Mouse (Mus musculus) NIH3T3 (cell line): Measurements from ENCODE around the gene Bckdha.
A peak's percentile ranks its signal among the peaks of the same experiment; 100 is the strongest.

Source experiments
- DNase-seq: peaks from one replicate; pipeline ENCODE4 v3.0.0-alpha.2; 2012; ENCODE audit warnings: low read depth

The Bckdha gene

GRCm38 (mm10) chr7:25681341-25682231 is 22.8 kb upstream of the Bckdha start:
- DNase-seq: no peak

- DNase-seq: peak; percentile 97
These were observed 21.9 kb upstream of the Bckdha start, which contains the start of gene B9d2 for GRCm38 (mm10) chr7:25680514-25681258. Gene B9d2 (plus strand): TSS chr7:25680780.

- peak; percentile 66 for DNase-seq
These were observed 21.2 kb upstream of the Bckdha start for GRCm38 (mm10) chr7:25679971-25680370.

GRCm38 (mm10) chr7:25677013-25677412 is 18.2 kb upstream of the Bckdha start:
- DNase-seq: no peak

GRCm38 (mm10) chr7:25676085-25676781 is 17.5 kb upstream of the Bckdha start:
- peak; percentile 74 for DNase-seq

- DNase-seq: no peak
These were observed 16.6 kb upstream of the Bckdha start for GRCm38 (mm10) chr7:25675405-25675804.

- no peak for DNase-seq
These were observed 16.0 kb upstream of the Bckdha start, which contains the start of gene Tmem91 for GRCm38 (mm10) chr7:25674719-25675300. Gene Tmem91 (minus strand): TSS chr7:25675166.

- no peak for DNase-seq
These were observed 15.5 kb upstream of the Bckdha start for GRCm38 (mm10) chr7:25674297-25674696.

- DNase-seq: peak; percentile 16
These were observed 13.7 kb upstream of the Bckdha start for GRCm38 (mm10) chr7:25672442-25672841.

- no peak for DNase-seq
These were observed 12.9 kb upstream of the Bckdha start for GRCm38 (mm10) chr7:25671686-25672085.

GRCm38 (mm10) chr7:25670096-25670495 is 11.3 kb upstream of the Bckdha start:
- no peak for DNase-seq

- no peak for DNase-seq
These were observed 10.8 kb upstream of the Bckdha start for GRCm38 (mm10) chr7:25669631-25670030.

- DNase-seq: no peak
These were observed 10.4 kb upstream of the Bckdha start for GRCm38 (mm10) chr7:25669158-25669557.

GRCm38 (mm10) chr7:25666381-25666780 is 7.6 kb upstream of the Bckdha start:
- no peak for DNase-seq

GRCm38 (mm10) chr7:25657785-25658184 is 996 bp downstream of the Bckdha start:
- DNase-seq: peak; percentile 44

GRCm38 (mm10) chr7:25655601-25656428 is 3.0 kb downstream of the Bckdha start:
- no peak for DNase-seq

- DNase-seq: no peak
These were observed 6.5 kb downstream of the Bckdha start for GRCm38 (mm10) chr7:25652244-25652759.

GRCm38 (mm10) chr7:25651281-25651680 is 7.5 kb downstream of the Bckdha start:
- no peak for DNase-seq

GRCm38 (mm10) chr7:25649839-25650238 is 8.9 kb downstream of the Bckdha start:
- DNase-seq: peak; percentile 48

- peak; percentile 9 for DNase-seq
These were observed 11.1 kb downstream of the Bckdha start for GRCm38 (mm10) chr7:25647574-25648123.
